Mouse (Mus musculus) limb, embryonic 13.5 days (tissue): ENCODE data around the gene Dbil5. TPM values are rescaled to one million over a fixed set of nuclear protein-coding genes. Genes with fewer than 3 reads are reported as not detected.

ENCODE experiments used
- ATAC-seq: fragments of 200-750 bp; cut with Nextera tagmentation; 2 replicates; pipeline ENCODE4 v1.8.0; 2017; ENCODE audit warnings: low read depth, moderate number of reproducible peaks, moderate TSS enrichment; ENCODE audit not compliant: low FRiP score
- H3K27ac ChIP-seq: fragments of 300-500 bp; sonication (generic); 2 replicates; pipeline ENCODE4 v1.5.1; 2015; ENCODE audit warnings: inconsistent platforms, mild to moderate bottlenecking, moderate library complexity
- H3K27me3 ChIP-seq: fragments of 300-500 bp; sonication (generic); 2 replicates; pipeline ENCODE4 v1.6.1; 2015; ENCODE audit warnings: mild to moderate bottlenecking, inconsistent platforms
- H3K36me3 ChIP-seq: fragments of 300-500 bp; sonication (generic); 2 replicates; pipeline ENCODE4 v1.6.1; 2015; ENCODE audit warnings: inconsistent platforms, mild to moderate bottlenecking, moderate library complexity
- H3K4me1 ChIP-seq: fragments of 300-500 bp; sonication (generic); 2 replicates; pipeline ENCODE4 v1.6.1; 2015; ENCODE audit warnings: inconsistent platforms
- H3K4me2 ChIP-seq: fragments of 300-500 bp; sonication (generic); replicated peaks from 2 replicates; pipeline ENCODE4 v1.6.1; 2015; ENCODE audit warnings: inconsistent platforms, mild to moderate bottlenecking, moderate library complexity
- H3K4me3 ChIP-seq: fragments of 300-500 bp; sonication (generic); 2 replicates; pipeline ENCODE4 v1.5.1; 2015; ENCODE audit warnings: moderate library complexity, mild to moderate bottlenecking, inconsistent platforms
- H3K9ac ChIP-seq: fragments of 300-500 bp; sonication (generic); 2 replicates; pipeline ENCODE4 v1.6.1; 2015; ENCODE audit warnings: mild to moderate bottlenecking, inconsistent platforms
- H3K9me3 ChIP-seq: fragments of 300-500 bp; sonication (generic); 2 replicates; pipeline ENCODE4 v1.6.1; 2016; ENCODE audit warnings: inconsistent platforms
- WGBS: fragments of 180-500 bp; shearing (Covaris S2); methylation state at CpG from one replicate; pipeline ENCODE4 v1.1.7; 2015; 5-methylcytosine and 5-hydroxymethylcytosine counted together
- polyA plus RNA-seq: library from polyadenylated mRNA; unstranded; fragments of >200 nt; fragmentation: Nextera tagmentation; extraction: Ambion mirVana; gene quantifications from 2 replicates; pipeline ENCODE4 v1.2.1, GENCODE M21; 2015

The Dbil5 gene
- polyA plus RNA-seq, result 0.64 and 1.1 TPM in 2 replicates

GRCm38 (mm10) chr11:76217390-76217800 lies at the start of gene Dbil5, which contains the start of gene Gemin4:
Gene Dbil5 (plus strand): TSS chr11:76217608.
Gene Gemin4 (minus strand): TSS chr11:76217664.
- Histone ChIP-seq H3K27ac (peak within 1 kb of the TSS; percentile 94), H3K36me3 (peaks cover 57% of the 10 kb centered on the region), H3K9ac (peak within 1 kb of the TSS; percentile 86), H3K4me3 (peak within 1 kb of the TSS; percentile 64), H3K4me1 (peaks cover 18% of the 10 kb centered on the region), H3K9me3 (no peaks in the 10 kb centered on the region), H3K4me2 (peak within 1 kb of the TSS; percentile 71), H3K27me3 (no peaks in the 10 kb centered on the region)
- ATAC-seq, result peak; percentile 97
- WGBS, result 1% methylated on average over 35 of the region's 35 CpGs

GRCm38 (mm10) chr11:76168976-76169375 lies 48.4 kb upstream of the Dbil5 start:
- H3K4me2 ChIP-seq, result no peak overlapping the region
- H3K27me3 ChIP-seq, result no peaks in the 10 kb centered on the region
- no peak overlapping the region for H3K27ac ChIP-seq
- no peak overlapping the region for H3K4me3 ChIP-seq
- H3K9ac ChIP-seq, result no peak overlapping the region
- H3K9me3 ChIP-seq, result no peaks in the 10 kb centered on the region
- 74% methylated on average over 3 of the region's 3 CpGs for WGBS
- H3K36me3 ChIP-seq, result peaks cover 23% of the 10 kb centered on the region
- no peaks in the 10 kb centered on the region for H3K4me1 ChIP-seq
- ATAC-seq, result no peak

GRCm38 (mm10) chr11:76170207-76170606 lies 47.2 kb upstream of the Dbil5 start:
- Histone ChIP-seq H3K4me1 (no peaks in the 10 kb centered on the region), H3K9ac (no peak overlapping the region), H3K4me2 (no peak overlapping the region), H3K4me3 (no peak overlapping the region), H3K9me3 (no peaks in the 10 kb centered on the region), H3K27me3 (no peaks in the 10 kb centered on the region), H3K27ac (no peak overlapping the region), H3K36me3 (peaks cover 17% of the 10 kb centered on the region)
- no peak for ATAC-seq
- WGBS, result 69% methylated on average over 5 of the region's 5 CpGs

- Histone ChIP-seq H3K9ac (peak overlapping the region; percentile 71), H3K4me2 (peak overlapping the region; percentile 92), H3K4me1 (peaks cover 12% of the 10 kb centered on the region), H3K27me3 (no peaks in the 10 kb centered on the region), H3K9me3 (no peaks in the 10 kb centered on the region), H3K36me3 (peaks cover 5% of the 10 kb centered on the region; the same call in 1 of the 2 replicates), H3K4me3 (peak overlapping the region; percentile 77), H3K27ac (peak overlapping the region; percentile 64; the same call in 1 of the 2 replicates)
- whole genome bisulfite sequencing, result 3% methylated on average over 28 of the region's 28 CpGs
- peak; percentile 81 for ATAC-seq
These were observed 38.5 kb upstream of the Dbil5 start for GRCm38 (mm10) chr11:76178726-76179494.

GRCm38 (mm10) chr11:76179495-76180145 lies 37.8 kb upstream of the Dbil5 start, which contains the start of the genes Vps53 and Fam57a:
Gene Vps53 (minus strand): TSS chr11:76179647.
Gene Fam57a (plus strand): TSS chr11:76179671.
- peaks cover 12% of the 10 kb centered on the region for H3K4me1 ChIP-seq
- no peaks in the 10 kb centered on the region for H3K9me3 ChIP-seq
- 0 out of 2 replicates have a peak, but pooled peaks cover 4% of the 10 kb centered on the region for H3K36me3 ChIP-seq
- peak within 1 kb of the TSS; percentile 64; the same call in 1 of the 2 replicates for H3K27ac ChIP-seq
- peak; percentile 83; the same call in 1 of the 2 replicates for ATAC-seq
- H3K27me3 ChIP-seq, result no peaks in the 10 kb centered on the region
- under 1% methylated on average over 37 of the region's 37 CpGs for WGBS
- H3K4me3 ChIP-seq, result peak within 1 kb of the TSS; percentile 77
- H3K4me2 ChIP-seq, result peak within 1 kb of the TSS; percentile 92
- H3K9ac ChIP-seq, result peak within 1 kb of the TSS; percentile 71

- Histone ChIP-seq H3K27ac (no peak overlapping the region), H3K4me1 (peaks cover 12% of the 10 kb centered on the region), H3K9ac (peak overlapping the region; percentile 71), H3K27me3 (no peaks in the 10 kb centered on the region), H3K4me3 (peak overlapping the region; percentile 77), H3K36me3 (0 out of 2 replicates have a peak, but pooled peaks cover 4% of the 10 kb centered on the region), H3K9me3 (no peaks in the 10 kb centered on the region), H3K4me2 (peak overlapping the region; percentile 92)
- ATAC-seq, result no peak
- 20% methylated on average over 7 of the region's 7 CpGs for WGBS
These were observed 37.3 kb upstream of the Dbil5 start for GRCm38 (mm10) chr11:76180146-76180540.

- H3K4me3 ChIP-seq, result no peak overlapping the region
- peaks cover 6% of the 10 kb centered on the region for H3K4me1 ChIP-seq
- no peak overlapping the region for H3K4me2 ChIP-seq
- no peaks in the 10 kb centered on the region for H3K36me3 ChIP-seq
- no peak overlapping the region for H3K27ac ChIP-seq
- no peaks in the 10 kb centered on the region for H3K27me3 ChIP-seq
- 85% methylated on average over 4 of the region's 4 CpGs for WGBS
- no peak overlapping the region for H3K9ac ChIP-seq
- no peaks in the 10 kb centered on the region for H3K9me3 ChIP-seq
- ATAC-seq, result no peak
These were observed 33.7 kb upstream of the Dbil5 start for GRCm38 (mm10) chr11:76183745-76184144.

GRCm38 (mm10) chr11:76186908-76187307 lies 30.5 kb upstream of the Dbil5 start:
- 82% methylated on average over 6 of the region's 6 CpGs for WGBS
- Histone ChIP-seq H3K9ac (no peak overlapping the region), H3K36me3 (no peaks in the 10 kb centered on the region), H3K4me1 (no peaks in the 10 kb centered on the region), H3K27me3 (no peaks in the 10 kb centered on the region), H3K4me2 (no peak overlapping the region), H3K9me3 (no peaks in the 10 kb centered on the region), H3K27ac (no peak overlapping the region), H3K4me3 (no peak overlapping the region)
- ATAC-seq, result no peak

- Histone ChIP-seq H3K27me3 (no peaks in the 10 kb centered on the region), H3K36me3 (no peaks in the 10 kb centered on the region), H3K9ac (no peak overlapping the region), H3K4me2 (no peak overlapping the region), H3K27ac (no peak overlapping the region), H3K4me3 (no peak overlapping the region), H3K9me3 (no peaks in the 10 kb centered on the region), H3K4me1 (peaks cover 7% of the 10 kb centered on the region; the same call in 1 of the 2 replicates)
- WGBS, result 53% methylated on average over 8 of the region's 8 CpGs
- no peak for ATAC-seq
These were observed 21.0 kb upstream of the Dbil5 start for GRCm38 (mm10) chr11:76196275-76196976.

GRCm38 (mm10) chr11:76196977-76197469 lies 20.4 kb upstream of the Dbil5 start:
- no peak for ATAC-seq
- 55% methylated on average over 8 of the region's 8 CpGs for WGBS
- H3K27ac ChIP-seq, result no peak overlapping the region
- no peak overlapping the region for H3K4me2 ChIP-seq
- H3K36me3 ChIP-seq, result no peaks in the 10 kb centered on the region
- H3K27me3 ChIP-seq, result no peaks in the 10 kb centered on the region
- peaks cover 10% of the 10 kb centered on the region; the same call in 1 of the 2 replicates for H3K4me1 ChIP-seq
- H3K4me3 ChIP-seq, result no peak overlapping the region
- H3K9me3 ChIP-seq, result no peaks in the 10 kb centered on the region
- H3K9ac ChIP-seq, result no peak overlapping the region

- Histone ChIP-seq H3K4me1 (peaks cover 20% of the 10 kb centered on the region; the same call in 1 of the 2 replicates), H3K27me3 (no peaks in the 10 kb centered on the region), H3K4me2 (peak overlapping the region; percentile 88), H3K9ac (peak overlapping the region; percentile 89), H3K9me3 (no peaks in the 10 kb centered on the region), H3K4me3 (peak overlapping the region; percentile 90), H3K27ac (peak overlapping the region; percentile 76; the same call in 1 of the 2 replicates), H3K36me3 (peaks cover 22% of the 10 kb centered on the region)
- peak; percentile 95 for ATAC-seq
- WGBS, result under 1% methylated on average over 88 of the region's 90 CpGs
These were observed 15.4 kb upstream of the Dbil5 start for GRCm38 (mm10) chr11:76201761-76202674.
